Mouse (Mus musculus) liver, postnatal 0 days (tissue): ENCODE data around the gene Slc5a6.

Source experiments
- CTCF ChIP-seq: sonication (generic); IDR thresholded peaks from 2 replicates; pipeline ENCODE4 v1.5.1; 2016; ENCODE audit warnings: antibody characterized with exemption, low read depth
- EP300 ChIP-seq: IDR thresholded peaks from 2 replicates; pipeline ENCODE4 v1.6.1; 2016; ENCODE audit warnings: antibody characterized with exemption, low read depth, mild to moderate bottlenecking

DNA sequence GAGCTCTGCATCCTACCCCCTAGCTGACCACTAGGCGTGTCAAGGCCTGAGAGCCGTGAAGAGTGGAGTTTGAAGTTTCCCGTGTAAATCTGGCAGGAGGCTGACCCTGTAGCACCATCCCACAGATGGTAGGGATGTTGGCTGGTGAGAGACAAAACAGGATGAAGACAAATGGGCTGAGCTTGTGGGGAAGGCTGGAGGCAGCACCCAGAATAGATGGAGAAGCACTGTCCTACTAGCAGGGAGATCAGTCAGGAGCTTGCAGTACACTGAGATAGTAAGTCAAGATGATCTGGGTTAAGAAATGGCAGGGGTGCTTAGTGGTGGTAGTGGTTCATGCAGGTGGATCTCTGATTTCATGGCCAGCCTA is 32.1 kb upstream of the Slc5a6 start:
- no peak for TF ChIP-seq CTCF
- TF ChIP-seq EP300: no peak
